Mouse (Mus musculus) forebrain, embryonic 16.5 days (tissue): ENCODE results near the gene Hoxa7. TPM values are rescaled to one million over a fixed set of nuclear protein-coding genes. Genes with fewer than 3 reads are reported as not detected.

Experiments used
- ATAC-seq: fragments of 200-750 bp; cut with Nextera tagmentation; 2 replicates; pipeline ENCODE4 v1.8.0; 2017; ENCODE audit warnings: mild to moderate bottlenecking, moderate library complexity
- H3K27ac ChIP-seq: fragments of 300-500 bp; sonication (generic); 2 replicates; pipeline ENCODE4 v1.5.1; 2014; ENCODE audit warnings: low read length, control low read depth
- H3K27me3 ChIP-seq: fragments of 300-500 bp; sonication (generic); replicated peaks from 2 replicates; pipeline ENCODE4 v1.6.1; 2014; ENCODE audit warnings: low read length; ENCODE audit not compliant: control insufficient read depth, insufficient read depth
- H3K36me3 ChIP-seq: fragments of 300-500 bp; sonication (generic); 2 replicates; pipeline ENCODE4 v1.6.1; 2014; ENCODE audit not compliant: control insufficient read depth, insufficient read depth
- H3K4me1 ChIP-seq: fragments of 300-500 bp; sonication (generic); replicated peaks from 2 replicates; pipeline ENCODE4 v1.6.1; 2014; ENCODE audit warnings: low read length; ENCODE audit not compliant: control insufficient read depth, insufficient read depth
- H3K4me2 ChIP-seq: fragments of 300-500 bp; sonication (generic); 2 replicates; pipeline ENCODE4 v1.6.1; 2014; ENCODE audit warnings: mild to moderate bottlenecking, low read length, control low read depth
- H3K4me3 ChIP-seq: fragments of 300-500 bp; sonication (generic); replicated peaks from 2 replicates; pipeline ENCODE4 v1.5.1; 2014; ENCODE audit warnings: mild to moderate bottlenecking, low read length, control low read depth
- H3K9ac ChIP-seq: fragments of 300-500 bp; sonication (generic); replicated peaks from 2 replicates; pipeline ENCODE4 v1.6.1; 2014; ENCODE audit warnings: low read depth, low read length, control low read depth
- H3K9me3 ChIP-seq: fragments of 300-500 bp; sonication (generic); 2 replicates; pipeline ENCODE4 v1.6.1; 2016; ENCODE audit warnings: low read length; ENCODE audit not compliant: control insufficient read depth
- WGBS: fragments of 180-500 bp; shearing (Covaris S2); extraction: QIAGEN DNeasy Blood & Tissue Kit; methylation state at CpG from one replicate; pipeline ENCODE4 v1.1.7; 2014; 5-methylcytosine and 5-hydroxymethylcytosine counted together
- polyA plus RNA-seq: library from polyadenylated mRNA; unstranded; fragments of >200 nt; fragmentation: Nextera tagmentation; extraction: Ambion mirVana; gene quantifications from 2 replicates; pipeline ENCODE4 v1.2.1, GENCODE M21; 2015

The Hoxa7 gene
- polyA plus RNA-seq, 1 experiment from 2014 or later: not detected

GRCm38 (mm10) chr6:52203371-52204049 is 18.1 kb downstream of the Hoxa7 start:
- ATAC-seq: no peak; the same call in 1 of the 2 replicates
- Histone ChIP-seq H3K27me3 (peaks cover 94% of the 10 kb centered on the region), H3K36me3 (no peaks in the 10 kb centered on the region), H3K9ac (no peak overlapping the region), H3K4me3 (0 out of 2 replicates have a peak overlapping the region, but pooled peaks have one; percentile 5), H3K4me1 (peaks cover 8% of the 10 kb centered on the region), H3K27ac (no peak overlapping the region), H3K4me2 (no peak overlapping the region), H3K9me3 (no peaks in the 10 kb centered on the region)
- 1% methylated on average over 45 of the region's 46 CpGs for WGBS

GRCm38 (mm10) chr6:52203121-52203370 is 18.6 kb downstream of the Hoxa7 start:
- no peaks in the 10 kb centered on the region for H3K36me3 ChIP-seq
- H3K9ac ChIP-seq: no peak overlapping the region
- WGBS: under 1% methylated on average over 10 of the region's 10 CpGs
- no peaks in the 10 kb centered on the region for H3K9me3 ChIP-seq
- peaks cover 94% of the 10 kb centered on the region for H3K27me3 ChIP-seq
- H3K27ac ChIP-seq: no peak overlapping the region
- peaks cover 8% of the 10 kb centered on the region for H3K4me1 ChIP-seq
- ATAC-seq: no peak
- H3K4me2 ChIP-seq: no peak overlapping the region
- H3K4me3 ChIP-seq: no peak overlapping the region

- H3K27ac ChIP-seq: no peak overlapping the region
- no peak overlapping the region for H3K4me3 ChIP-seq
- H3K4me2 ChIP-seq: no peak overlapping the region
- H3K9ac ChIP-seq: no peak overlapping the region
- no peak for ATAC-seq
- H3K27me3 ChIP-seq: peaks cover 95% of the 10 kb centered on the region
- peaks cover 8% of the 10 kb centered on the region for H3K4me1 ChIP-seq
- H3K9me3 ChIP-seq: no peaks in the 10 kb centered on the region
- H3K36me3 ChIP-seq: no peaks in the 10 kb centered on the region
- 1% methylated on average over 22 of the region's 22 CpGs for WGBS
These were observed 19.1 kb downstream of the Hoxa7 start for GRCm38 (mm10) chr6:52202362-52203120.

- H3K9ac ChIP-seq: no peak overlapping the region
- no peak overlapping the region for H3K4me3 ChIP-seq
- no peaks in the 10 kb centered on the region for H3K9me3 ChIP-seq
- WGBS: 9% methylated on average over 1 of the region's 1 CpGs
- H3K27ac ChIP-seq: no peak overlapping the region
- H3K27me3 ChIP-seq: peaks cover 95% of the 10 kb centered on the region
- peaks cover 8% of the 10 kb centered on the region for H3K4me1 ChIP-seq
- no peaks in the 10 kb centered on the region for H3K36me3 ChIP-seq
- ATAC-seq: no peak
- no peak overlapping the region for H3K4me2 ChIP-seq
These were observed 20.4 kb downstream of the Hoxa7 start for GRCm38 (mm10) chr6:52201269-52201668.

- Histone ChIP-seq H3K4me3 (no peak overlapping the region), H3K36me3 (no peaks in the 10 kb centered on the region), H3K27ac (no peak overlapping the region), H3K4me2 (no peak overlapping the region), H3K27me3 (peaks cover 95% of the 10 kb centered on the region), H3K4me1 (peaks cover 8% of the 10 kb centered on the region), H3K9ac (no peak overlapping the region), H3K9me3 (no peaks in the 10 kb centered on the region)
- ATAC-seq: no peak
- 8% methylated on average over 10 of the region's 10 CpGs for WGBS
These were observed 20.9 kb downstream of the Hoxa7 start for GRCm38 (mm10) chr6:52200751-52201250.

- Histone ChIP-seq H3K4me3 (no peak overlapping the region), H3K4me1 (peaks cover 8% of the 10 kb centered on the region), H3K4me2 (no peak overlapping the region), H3K9ac (no peak overlapping the region), H3K27ac (no peak overlapping the region), H3K27me3 (peaks cover 95% of the 10 kb centered on the region), H3K9me3 (no peaks in the 10 kb centered on the region), H3K36me3 (no peaks in the 10 kb centered on the region)
- ATAC-seq: no peak
- WGBS: 1% methylated on average over 30 of the region's 30 CpGs
These were observed 21.4 kb downstream of the Hoxa7 start for GRCm38 (mm10) chr6:52200073-52200750.

- 1% methylated on average over 10 of the region's 10 CpGs for WGBS
- Histone ChIP-seq H3K27me3 (peaks cover 96% of the 10 kb centered on the region), H3K9me3 (no peaks in the 10 kb centered on the region), H3K27ac (no peak overlapping the region), H3K4me2 (no peak overlapping the region), H3K4me3 (no peak overlapping the region), H3K9ac (no peak overlapping the region), H3K36me3 (no peaks in the 10 kb centered on the region), H3K4me1 (no peaks in the 10 kb centered on the region)
- ATAC-seq: no peak
These were observed 24.4 kb downstream of the Hoxa7 start for GRCm38 (mm10) chr6:52197271-52197670.

- no peak for ATAC-seq
- Histone ChIP-seq H3K9ac (no peak overlapping the region), H3K4me2 (no peak overlapping the region), H3K27ac (no peak overlapping the region), H3K4me1 (peaks cover 3% of the 10 kb centered on the region), H3K9me3 (no peaks in the 10 kb centered on the region), H3K27me3 (peaks cover 96% of the 10 kb centered on the region), H3K4me3 (no peak overlapping the region), H3K36me3 (no peaks in the 10 kb centered on the region)
- under 1% methylated on average over 9 of the region's 9 CpGs for WGBS
These were observed 24.8 kb downstream of the Hoxa7 start for GRCm38 (mm10) chr6:52196811-52197210.

- 2% methylated on average over 10 of the region's 10 CpGs for WGBS
- no peak overlapping the region for H3K9ac ChIP-seq
- H3K27me3 ChIP-seq: peaks cover 94% of the 10 kb centered on the region
- no peak overlapping the region for H3K4me3 ChIP-seq
- no peaks in the 10 kb centered on the region for H3K9me3 ChIP-seq
- ATAC-seq: no peak
- H3K36me3 ChIP-seq: no peaks in the 10 kb centered on the region
- H3K27ac ChIP-seq: no peak overlapping the region
- H3K4me2 ChIP-seq: no peak overlapping the region
- peaks cover 5% of the 10 kb centered on the region for H3K4me1 ChIP-seq
These were observed 27.0 kb downstream of the Hoxa7 start for GRCm38 (mm10) chr6:52194690-52195089.
